Mouse (Mus musculus): Measurements from ENCODE around the gene Trp53i11. TPM values are rescaled to one million over a fixed set of nuclear protein-coding genes. Genes with fewer than 3 reads are reported as not detected.

Gene Trp53i11
- 127 and 131 TPM in 2 replicates for polyA plus RNA-seq (2012; rRNA removed)

DNA sequence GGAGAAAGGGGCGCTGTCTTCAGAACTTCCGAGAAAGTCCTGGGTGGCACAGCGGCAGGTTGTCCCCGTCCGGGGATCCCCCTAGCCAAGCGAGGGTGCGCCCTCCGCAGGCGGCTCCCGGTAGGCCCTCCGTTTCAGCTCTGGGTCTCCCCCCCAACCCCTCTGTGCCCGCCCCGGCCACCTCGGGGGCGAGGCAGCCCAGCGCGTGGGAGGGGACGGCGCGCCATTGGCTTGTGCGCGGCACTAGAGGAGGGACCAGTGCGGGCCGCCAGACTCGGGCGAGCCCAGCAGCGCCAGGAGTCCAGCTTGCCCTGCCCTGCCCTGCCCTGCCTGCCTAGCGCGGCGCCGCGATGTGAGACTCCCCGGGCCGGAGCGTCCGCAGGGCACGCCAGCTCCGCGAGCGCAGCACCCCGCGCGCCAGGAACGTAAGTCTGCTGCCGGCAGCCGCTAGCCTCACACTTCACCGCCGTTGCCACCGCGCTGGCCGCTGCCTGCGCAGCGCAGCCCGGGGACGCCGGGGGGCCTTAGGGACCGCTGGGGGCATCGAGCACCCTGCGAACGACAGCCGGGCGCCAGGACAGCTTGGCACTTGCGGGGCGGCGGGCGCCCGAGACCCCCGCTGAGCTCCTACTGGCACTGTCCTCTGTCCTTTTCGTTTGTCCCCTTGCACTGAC lies at the start of gene Trp53i11:
Gene Trp53i11, plus strand, starts transcription at position 226 of the 674 bp plus-strand sequence.

Other genes starting within 250 kb of the Trp53i11 start
- gene Prdm11, start 141.4 kb upstream of the Trp53i11 start, polyA plus RNA-seq (2012; rRNA removed), result 6.4 and 10.4 TPM in 2 replicates
- 30.1 and 36.6 TPM in 2 replicates for gene Tspan18, start 147.0 kb downstream of the Trp53i11 start, polyA plus RNA-seq (2012; rRNA removed)

All from central nervous system, embryonic 14 days (tissue).